Mouse (Mus musculus): ENCODE data around the gene Rrn3.
"Not testable (repeated sequence)": the region's sequence is repeated elsewhere in the genome, so short reads cannot be mapped to it uniquely, and the experiment has no call there.

The Rrn3 gene

GRCm38 (mm10) chr16:13780353-13781036 lies at the start of gene Rrn3:
TSS of gene Rrn3 (plus strand) at chr16:13780708.
- DNase-seq = peak; percentile 95

DNA sequence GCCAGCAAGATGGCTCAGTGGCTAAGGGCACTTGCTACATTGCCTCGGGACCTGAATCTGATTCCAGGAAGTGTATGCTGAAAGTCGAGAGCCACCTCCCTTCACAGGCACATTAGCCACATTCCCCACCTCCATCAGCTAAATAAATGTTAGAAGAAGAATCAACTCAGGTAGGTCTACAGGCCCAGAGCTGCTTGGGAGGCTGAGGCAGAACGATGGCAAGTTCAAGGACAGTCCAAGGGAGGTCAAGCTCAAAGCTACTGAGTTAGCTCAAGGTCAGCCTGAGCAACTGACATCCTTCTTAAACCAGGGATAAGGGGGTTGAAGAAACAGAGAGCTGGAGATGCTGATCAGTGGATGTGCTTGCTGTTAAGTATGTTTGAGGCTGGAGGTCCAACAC lies 47.7 kb upstream of the Rrn3 start:
- DNase-seq = no peak

DNA sequence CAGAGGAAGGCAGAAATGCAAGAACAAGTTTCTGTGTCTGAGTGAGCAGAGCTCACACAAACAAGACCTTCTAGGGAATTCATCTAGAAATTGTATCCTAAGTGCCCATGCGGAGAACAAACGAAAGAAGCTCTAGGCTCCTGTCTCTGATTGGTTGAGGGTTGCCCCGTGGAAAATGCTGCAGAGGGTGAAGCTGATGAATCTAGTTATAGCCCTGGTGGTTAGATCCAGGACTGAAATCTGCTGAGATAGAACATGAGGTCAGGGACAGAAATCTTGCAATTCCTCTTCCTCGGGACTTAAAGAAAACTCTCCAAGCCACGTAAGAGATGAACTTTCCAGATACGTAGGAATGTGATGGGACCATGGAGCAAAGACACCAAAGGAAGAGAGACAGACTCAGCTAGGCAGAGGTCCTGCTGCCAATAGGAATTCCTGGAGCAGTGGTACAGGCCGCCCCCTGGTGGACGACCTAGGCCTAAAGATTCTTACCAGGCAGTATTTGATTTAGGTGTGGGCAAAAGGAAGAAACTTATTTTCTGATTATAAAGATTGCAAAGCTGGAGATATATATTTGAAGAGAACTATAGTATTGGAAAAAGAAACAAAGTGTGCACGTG lies 46.9 kb upstream of the Rrn3 start:
- peak; percentile 80 for DNase-seq

DNA sequence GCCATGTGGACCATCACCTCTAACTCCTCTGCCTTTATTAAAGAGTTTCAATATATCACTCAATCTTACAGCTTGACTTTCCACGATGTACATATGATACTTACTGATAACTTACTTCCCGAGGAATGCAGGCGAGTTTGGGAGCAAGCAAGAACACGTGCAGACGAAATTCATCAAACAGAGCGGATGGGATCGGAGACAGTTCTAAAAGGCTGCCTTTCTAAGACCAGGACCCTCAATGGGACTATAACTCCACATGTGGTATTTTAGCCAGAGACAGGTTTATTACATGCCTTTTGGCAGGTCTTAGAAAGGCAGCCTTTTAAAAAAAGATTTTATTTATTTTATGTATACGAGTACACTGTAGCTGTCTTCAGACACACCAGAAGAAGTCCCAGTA lies 44.5 kb upstream of the Rrn3 start:
- DNase-seq = no peak

DNA sequence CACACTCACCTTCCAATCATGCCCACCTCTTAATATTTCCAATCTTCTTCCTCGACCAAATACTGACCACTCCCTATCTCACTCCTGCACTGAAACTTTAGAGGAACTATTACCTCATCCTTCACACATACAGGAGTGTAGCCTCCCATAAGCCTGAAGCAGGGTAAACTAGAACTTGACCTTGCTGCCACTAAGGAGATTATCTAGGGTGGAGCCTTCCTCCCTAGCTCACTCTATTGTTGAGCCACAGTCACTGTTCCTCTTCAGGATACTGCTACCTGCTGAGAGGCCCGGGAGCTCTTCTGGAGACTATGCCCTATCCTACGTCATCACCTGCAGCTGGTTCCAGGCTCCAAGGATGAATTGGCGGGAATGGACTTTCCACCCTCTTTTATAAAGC lies 41.5 kb upstream of the Rrn3 start:
- DNase-seq = not testable (repeated sequence)

GRCm38 (mm10) chr16:13740844-13741243 lies 39.7 kb upstream of the Rrn3 start:
- no peak for DNase-seq

DNA sequence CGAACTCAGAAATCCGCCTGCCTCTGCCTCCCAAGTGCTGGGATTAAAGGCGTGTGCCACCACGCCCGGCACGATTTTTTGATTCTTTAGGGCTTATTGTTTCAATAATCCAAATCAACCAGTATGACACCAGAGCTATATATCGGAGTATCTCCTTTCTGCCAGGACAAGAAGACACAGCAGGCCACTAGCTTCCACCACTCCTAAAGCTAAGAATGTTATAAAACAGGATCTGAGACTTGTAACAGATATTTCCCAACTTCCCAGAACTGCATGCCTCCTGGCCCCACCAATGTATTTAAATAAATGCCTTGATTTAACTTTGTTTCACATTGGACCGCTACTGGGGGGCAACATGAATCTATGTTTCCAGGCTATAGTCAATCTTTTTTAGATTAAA lies 32.8 kb upstream of the Rrn3 start:
- DNase-seq = no peak

GRCm38 (mm10) chr16:13748124-13748523 lies 32.4 kb upstream of the Rrn3 start:
- no peak for DNase-seq

DNA sequence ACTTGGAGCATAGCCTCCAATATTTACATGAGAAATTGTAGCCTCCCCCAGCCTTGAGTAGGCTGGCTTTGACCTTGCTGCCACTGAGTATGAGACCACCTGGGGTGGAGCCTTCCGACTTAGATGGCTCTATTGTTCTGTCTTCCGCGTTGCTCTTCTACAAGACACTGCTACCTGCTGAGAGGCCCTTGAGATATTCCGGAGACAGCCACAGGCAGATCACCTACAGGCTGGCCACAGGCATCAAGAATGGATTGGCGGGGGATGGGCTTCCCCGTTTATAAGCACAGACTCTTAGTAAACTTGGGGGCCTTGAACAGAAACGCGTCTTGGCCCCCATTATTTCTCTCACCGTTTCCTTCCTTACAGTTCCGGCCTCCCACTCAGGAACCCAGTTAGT lies 31.7 kb upstream of the Rrn3 start:
- DNase-seq = not testable (repeated sequence)

DNA sequence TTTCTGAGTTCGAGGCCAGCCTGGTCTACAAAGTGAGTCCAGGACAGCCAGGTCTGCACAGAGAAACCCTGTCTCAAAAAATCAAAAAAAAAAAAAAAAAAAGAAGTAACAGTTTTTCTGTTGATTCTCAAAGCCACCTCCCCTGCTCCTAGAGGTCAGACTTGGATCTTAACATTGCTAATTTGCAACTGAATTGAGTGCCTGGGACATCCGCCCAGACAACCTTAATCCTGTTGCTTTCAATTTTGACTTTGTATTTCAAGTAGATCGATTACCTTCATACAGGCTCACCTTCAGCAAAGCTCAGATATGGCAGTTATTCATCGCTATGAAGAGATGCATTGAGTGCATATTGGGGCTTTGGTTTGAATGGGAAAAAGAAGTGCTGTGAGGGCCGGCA lies 31.2 kb upstream of the Rrn3 start:
- no peak for DNase-seq

DNA sequence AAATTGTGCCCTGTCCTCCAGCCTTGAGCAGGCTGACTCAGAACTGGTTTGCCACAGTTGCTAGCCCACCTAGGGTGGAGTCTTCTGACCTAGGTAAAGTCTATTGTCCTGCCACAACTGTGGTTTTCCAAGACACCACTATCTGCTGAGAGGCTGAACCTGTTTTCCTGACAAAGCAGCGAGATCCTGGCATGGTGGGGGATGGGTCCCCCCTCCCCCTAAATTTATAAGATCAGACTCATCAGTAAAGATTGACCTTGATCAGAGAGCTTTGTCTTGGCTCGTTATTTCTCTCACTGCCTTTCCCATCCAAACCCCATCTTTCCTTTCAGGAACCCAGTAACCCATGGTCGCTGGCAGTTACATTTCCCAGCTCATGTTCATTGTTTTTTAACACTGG lies 30.5 kb upstream of the Rrn3 start:
- DNase-seq = no peak

DNA sequence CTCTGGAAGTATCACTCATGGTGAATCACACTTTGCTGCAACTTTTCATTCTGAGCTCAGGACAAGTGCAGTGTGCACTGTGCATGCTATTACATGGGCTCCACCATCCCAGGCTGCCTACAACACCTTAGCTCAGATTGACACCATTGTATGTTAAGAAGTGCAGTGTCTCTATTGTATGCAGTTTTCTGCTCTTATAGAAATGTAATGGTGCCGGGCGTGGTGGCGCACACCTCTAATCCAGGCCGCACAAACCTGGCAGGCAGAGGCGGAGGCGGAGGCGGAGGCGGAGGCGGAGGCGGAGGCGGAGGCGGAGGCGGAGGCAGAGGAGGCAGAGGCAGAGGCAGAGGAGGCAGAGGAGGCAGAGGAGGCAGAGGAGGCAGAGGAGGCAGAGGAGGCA lies 29.9 kb upstream of the Rrn3 start:
- DNase-seq = no peak

- DNase-seq = no peak
Measured at GRCm38 (mm10) chr16:13753986-13754385, 26.5 kb upstream of the Rrn3 start.

DNA sequence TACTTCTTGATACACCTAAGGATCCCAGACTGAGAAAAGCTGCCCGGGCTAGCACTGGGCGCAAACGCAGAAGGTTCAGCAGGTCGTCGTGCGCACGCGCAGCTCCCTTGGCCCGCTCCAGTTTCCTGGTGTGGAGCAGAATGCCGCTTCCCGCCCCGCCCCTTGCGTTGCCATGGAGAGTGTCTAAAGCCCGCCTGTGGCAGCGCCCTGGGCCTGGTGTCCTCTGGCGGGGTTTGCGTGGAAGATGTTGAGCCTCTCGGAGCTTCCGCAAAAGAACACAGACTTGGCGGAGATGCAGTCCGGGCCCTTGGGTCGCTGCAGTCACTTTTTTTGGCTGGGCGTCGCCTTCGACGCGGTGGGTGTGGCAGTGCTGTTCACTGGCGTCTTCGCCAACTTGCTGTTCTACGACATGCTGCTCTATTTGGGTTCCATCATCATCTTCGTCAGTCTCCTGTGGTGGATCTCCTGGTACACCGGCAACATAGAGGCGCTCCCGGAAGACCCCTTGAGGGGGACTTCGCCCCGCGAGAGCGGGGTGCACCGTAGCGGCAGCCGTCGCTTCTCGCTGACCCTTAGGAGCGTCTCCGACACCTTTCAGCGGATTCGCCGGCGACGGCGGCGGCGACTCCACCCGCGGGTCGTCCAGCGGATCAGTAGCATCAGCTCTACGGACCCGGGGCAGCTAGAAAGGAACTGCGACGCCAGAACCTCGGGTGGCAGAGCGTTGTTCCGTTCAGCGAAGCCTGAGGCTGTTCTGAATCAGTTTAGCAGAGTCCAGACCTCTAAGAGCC lies 25.9 kb upstream of the Rrn3 start:
- peak; percentile 97 for DNase-seq

DNA sequence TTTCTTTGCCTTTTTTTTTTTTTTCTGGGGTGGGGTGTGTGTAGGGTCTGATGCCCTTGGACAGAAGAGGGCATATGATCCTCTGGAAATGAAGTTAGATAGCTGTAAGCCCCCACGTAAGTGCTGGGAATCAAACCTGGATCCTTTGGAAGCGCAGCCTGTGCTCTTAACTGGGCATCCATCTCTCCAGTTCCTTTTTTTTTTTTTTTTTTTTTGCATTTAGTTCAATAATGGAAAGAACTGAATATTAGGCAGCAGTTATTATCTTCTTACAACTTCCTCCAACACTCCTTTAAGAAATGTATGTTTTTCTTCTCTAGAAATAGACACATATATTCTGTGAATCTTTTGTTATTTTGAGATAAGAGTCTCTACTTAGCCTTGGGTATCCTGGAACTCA lies 22.7 kb upstream of the Rrn3 start:
- DNase-seq = no peak

DNA sequence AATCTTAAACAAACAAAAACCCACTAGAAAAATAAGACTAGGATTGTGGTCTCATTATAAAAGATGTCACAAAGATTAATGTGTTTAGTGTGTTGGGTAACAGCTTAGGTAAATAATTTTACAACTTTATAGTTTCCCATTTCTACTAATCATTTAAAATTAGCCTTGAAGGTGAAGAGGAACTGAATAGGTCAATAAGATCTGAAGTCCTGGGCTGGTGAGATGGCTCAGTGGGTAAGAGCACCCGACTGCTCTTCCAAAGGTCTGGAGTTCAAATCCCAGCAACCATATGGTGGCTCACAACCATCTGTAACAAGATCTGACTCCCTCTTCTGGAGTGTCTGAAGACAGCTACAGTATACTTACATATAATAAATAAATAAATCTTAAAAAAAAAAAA lies 17.7 kb upstream of the Rrn3 start:
- not testable (repeated sequence) for DNase-seq

GRCm38 (mm10) chr16:13764519-13764918 lies 16.0 kb upstream of the Rrn3 start:
- peak; percentile 4 for DNase-seq

GRCm38 (mm10) chr16:13766367-13766766 lies 14.1 kb upstream of the Rrn3 start:
- no peak for DNase-seq

GRCm38 (mm10) chr16:13771603-13772002 lies 8.9 kb upstream of the Rrn3 start:
- DNase-seq = not testable (repeated sequence)

- not testable (repeated sequence) for DNase-seq
Measured at GRCm38 (mm10) chr16:13772051-13772450, 8.5 kb upstream of the Rrn3 start.

DNA sequence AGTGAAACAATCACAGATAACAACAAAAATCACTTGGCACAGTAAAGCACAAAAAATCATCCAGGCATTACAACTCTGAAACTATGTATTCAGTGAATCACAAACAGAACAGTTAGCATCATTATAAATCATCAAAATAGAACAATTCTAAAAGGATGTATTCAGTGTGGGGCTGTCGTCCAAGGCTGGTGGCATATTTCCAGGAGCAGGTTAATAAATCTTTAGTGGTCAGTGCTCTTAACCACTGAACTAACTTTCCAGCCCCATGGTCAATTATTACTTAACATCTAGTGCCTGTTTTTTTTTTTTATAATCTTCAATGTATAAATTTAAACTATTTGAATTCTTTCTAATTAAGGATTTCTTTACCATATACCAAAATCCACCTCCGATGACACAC lies 6.5 kb upstream of the Rrn3 start:
- not testable (repeated sequence) for DNase-seq

- not testable (repeated sequence) for DNase-seq
Measured at GRCm38 (mm10) chr16:13774651-13775050, 5.9 kb upstream of the Rrn3 start.

DNA sequence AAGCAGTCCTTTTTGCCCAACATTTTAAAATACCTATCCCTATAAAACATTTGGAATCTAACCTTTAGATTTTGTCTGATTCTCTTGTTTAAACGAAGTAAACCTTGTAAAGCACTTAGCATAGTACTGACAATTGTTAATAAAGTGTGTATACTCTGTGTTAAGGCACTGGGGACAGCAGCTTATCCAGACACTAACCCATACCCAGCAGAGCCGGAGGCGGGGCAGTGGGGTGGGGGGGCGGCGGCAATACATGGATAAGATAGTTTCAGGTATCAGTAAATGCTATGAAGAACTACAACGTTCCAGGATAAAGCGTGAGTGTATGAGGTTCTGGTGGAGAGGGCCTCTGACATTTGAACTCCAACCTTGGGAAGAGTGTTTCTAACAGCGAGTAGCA lies 708 bp downstream of the Rrn3 start:
- DNase-seq = peak; percentile 3

- no peak for DNase-seq
Measured at GRCm38 (mm10) chr16:13785932-13786331, 5.4 kb downstream of the Rrn3 start.
